Mouse (Mus musculus): ENCODE data around the gene Ttll5.
A peak's percentile ranks its signal among the peaks of the same experiment; 100 is the strongest.

The Ttll5 gene

DNA sequence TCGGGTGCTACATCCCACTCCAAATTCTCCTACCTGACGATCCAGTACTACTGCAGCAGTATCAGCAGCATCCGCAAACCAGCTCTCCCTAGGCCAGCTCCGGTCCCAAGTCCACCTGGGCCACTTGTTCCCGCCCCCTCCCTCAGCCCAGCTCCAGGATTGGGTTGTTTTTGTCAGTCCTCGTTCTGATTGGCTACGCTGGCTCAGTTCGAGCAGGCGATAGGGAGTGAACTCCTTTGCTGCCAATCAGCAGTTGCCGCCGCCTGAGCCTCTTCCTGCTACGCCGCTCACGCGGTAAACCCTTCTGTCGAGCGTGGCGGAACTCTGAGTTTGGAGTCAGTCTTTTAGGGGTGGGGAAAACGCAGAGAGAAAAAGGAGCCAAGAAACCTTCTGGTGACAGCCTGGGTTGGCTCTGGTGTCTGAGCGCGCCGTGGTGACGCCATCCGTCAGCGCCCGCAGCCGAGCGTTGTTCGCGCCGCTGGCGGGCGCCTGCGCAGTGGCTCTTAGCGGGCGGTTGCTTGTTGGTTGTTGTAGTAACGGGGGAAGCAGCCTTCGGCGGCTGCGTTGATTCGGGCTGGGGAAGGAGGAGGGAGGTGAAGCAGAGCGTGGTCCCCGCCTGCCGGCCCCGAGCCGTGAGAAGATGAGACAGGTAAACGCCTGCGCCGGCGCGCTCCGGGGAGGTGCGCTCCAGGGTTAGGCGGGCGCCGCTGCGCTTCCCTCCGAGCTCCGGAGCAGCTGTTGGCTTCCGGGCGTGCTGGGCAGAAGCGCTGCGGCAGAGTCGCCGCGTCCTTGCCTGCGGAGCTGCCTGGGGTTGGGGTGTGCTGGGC lies at the start of gene Ttll5, which contains the start of gene Erg28:
Gene Ttll5, plus strand, starts transcription at position 222 of the 827 bp plus-strand sequence.
Gene Erg28, minus strand, starts transcription at position 113 of the 827 bp plus-strand sequence.
- DNase-seq, result peak; percentile 95

DNA sequence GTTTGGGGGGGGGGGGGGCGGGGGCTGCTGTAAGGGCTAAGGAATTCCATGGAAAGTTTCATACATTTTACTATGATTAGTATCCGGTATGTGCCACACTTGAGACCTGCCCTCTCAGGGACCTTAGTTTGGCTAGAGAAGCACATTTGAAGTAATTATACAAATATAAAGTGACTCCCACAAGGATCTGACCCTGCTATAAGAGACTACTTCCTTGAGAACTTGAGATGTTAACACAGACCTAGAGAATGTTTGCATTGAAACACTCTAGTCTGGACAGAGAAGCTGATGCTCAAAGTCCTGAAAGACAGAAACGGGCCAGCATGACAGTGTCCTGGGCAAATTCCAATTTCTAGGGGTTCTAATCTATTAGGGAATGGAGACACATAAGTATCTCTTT lies 45.5 kb upstream of the Ttll5 start:
- no peak for DNase-seq

DNA sequence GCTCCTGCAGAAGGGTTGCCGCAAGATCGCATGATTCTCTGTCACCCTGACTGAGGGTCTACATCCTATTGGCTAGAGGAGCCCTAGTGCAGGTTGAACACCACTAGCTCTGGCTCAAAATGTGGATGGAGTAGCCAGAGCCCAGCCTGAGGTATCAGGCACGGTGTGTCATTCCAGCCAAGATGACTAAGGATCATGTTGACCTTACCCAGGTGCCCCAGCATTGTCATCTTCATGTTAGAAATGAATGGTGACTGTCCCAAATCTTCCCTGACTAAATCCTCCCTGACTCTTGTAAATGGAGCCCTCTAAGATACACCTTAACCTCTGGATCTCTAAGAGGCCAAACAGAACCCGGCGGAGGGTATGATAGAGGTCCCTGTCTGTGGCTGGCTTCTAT lies 44.8 kb upstream of the Ttll5 start:
- no peak for DNase-seq

DNA sequence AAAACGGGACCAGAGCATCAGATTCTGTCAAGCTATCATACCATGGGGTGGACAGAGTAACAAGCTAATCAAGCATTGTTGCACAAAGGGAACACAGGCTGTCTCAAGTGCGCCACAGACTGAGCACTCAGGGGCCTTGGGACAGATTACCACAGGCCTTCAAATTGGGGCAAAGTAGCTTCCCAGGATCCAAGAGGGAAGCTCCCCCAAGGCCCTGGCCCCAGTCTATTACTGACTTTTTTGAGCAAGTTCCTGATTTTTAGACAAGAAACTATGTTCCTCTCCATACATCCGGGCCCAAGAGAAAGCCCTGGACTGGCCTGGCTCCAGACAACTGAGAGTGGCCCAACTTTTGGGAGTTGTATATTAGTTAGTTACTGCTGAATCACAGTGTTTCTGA lies 42.9 kb upstream of the Ttll5 start:
- no peak for DNase-seq

DNA sequence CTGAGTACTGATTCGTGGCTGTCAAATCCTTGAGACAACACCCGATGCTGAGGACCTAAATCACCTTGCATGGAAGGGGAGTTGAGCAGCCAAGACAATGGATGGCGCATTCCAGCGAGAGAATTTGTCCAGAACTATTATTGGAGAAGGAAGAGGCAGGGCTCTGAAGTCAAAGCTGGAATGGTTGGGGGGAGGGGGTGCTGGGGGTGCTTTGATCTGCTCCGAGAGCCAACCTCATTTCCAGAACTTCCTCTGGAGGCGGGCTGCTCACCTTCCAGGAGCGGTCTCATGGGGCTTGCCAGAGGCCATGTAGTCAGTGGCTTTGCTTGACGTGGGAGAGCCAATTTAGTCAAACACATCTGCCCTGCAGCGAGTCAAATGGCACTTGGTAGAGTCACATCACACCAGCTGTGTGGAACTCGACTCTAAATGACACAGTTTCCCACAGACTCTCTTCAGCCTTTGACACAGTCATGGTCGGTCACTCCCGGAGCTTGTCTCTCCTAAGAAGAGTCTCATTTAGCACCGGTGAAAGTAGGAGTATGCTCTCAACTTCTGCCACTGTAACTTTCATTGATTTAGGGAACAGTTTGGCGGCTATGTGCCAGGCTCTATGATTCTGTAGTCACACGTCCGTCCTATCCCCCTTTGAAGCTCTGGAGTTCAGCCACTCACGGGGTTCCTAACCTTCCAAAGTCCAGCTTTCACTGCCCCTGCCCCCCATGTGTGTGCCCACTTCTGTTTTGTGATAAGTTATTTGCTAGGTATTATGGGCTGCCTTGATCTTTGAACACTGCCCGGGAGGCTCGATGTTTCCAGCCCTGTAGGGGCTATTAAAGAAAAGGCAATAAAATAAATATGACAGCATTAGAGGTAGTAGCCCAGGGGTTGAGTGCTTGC lies 39.3 kb upstream of the Ttll5 start:
- no peak for DNase-seq

DNA sequence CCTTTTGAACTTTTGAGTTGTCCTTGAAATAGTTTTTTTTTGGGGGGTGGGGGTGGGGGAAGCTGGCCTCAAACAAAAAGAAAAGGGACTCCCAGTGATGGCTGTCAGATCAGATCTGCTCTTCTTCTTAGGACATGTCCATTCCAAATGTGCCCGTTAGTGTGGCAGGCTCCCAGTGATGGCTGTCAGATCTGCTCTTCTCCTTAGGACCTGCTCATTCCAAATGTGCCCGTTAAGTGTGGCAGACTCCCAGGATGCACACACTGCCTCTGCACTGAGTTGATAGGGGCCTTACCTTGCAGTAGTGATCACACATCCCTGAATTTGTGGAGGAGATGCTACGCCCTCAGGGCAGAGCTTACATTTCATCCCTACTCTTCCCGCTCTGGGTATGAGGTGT lies 32.3 kb upstream of the Ttll5 start:
- no peak for DNase-seq

DNA sequence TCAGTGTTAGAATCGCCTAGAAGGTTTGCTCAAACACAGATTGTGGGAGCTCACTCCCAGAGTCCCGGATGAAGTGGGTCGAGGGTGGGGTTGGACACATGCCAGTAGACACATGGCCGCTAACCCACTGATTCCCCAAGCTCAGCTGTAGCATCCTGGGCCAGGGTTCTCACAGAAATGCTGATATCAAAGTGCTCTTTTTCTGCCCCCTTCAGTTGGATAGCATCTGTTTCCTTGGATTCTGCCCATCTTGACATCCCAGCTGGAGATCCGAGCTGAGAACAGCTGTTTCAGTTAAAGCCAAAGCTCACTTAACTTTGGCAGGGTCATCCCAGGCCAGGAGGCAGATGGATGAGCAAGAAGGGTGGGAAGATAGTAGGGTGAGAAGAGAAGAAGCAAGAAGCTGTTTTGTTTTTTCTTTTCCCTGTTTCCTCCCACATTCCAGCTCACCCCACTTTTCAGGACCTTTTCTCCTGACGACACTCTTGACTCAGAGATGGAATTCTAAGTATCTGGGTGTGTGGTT lies 31.6 kb upstream of the Ttll5 start:
- DNase-seq, result peak; percentile 43

DNA sequence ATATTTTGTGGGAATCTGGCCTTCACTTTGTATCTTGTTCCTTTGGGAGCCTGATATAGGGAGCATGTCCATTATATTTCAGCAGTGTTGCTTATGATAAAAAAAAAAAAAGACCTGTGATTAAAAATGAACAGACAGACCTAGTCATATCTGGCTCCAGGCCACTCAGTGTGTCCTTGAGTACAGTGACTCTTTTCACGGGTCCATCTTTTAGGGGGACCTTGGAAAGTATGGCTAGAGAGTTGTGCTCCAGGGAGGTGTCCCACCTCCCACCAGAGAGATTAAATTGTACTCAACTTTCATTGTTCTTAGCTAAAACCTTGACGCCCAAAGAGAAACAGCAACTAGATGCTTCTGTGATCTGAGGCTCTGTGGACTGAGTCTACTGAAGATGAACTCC lies 30.4 kb upstream of the Ttll5 start:
- DNase-seq, result no peak

DNA sequence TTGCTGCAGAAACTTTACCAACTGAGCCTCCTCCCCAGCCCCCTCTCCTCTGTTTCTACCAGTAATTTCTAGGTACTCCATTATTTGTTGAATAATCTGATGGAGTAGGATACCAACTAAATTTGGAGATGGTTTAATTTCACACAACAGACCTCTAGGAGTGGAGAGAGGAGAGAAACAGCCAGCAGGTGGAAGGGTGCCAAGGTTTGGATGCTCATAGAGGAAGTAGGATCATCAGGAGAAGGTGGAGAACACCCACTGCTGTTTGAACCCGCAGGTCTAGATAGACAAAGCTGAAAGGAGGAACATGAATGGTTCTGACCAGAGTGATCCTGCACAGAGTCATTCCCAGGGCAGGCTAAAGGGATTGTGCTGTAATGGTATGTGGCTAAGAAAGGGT lies 28.9 kb upstream of the Ttll5 start:
- no peak for DNase-seq

DNA sequence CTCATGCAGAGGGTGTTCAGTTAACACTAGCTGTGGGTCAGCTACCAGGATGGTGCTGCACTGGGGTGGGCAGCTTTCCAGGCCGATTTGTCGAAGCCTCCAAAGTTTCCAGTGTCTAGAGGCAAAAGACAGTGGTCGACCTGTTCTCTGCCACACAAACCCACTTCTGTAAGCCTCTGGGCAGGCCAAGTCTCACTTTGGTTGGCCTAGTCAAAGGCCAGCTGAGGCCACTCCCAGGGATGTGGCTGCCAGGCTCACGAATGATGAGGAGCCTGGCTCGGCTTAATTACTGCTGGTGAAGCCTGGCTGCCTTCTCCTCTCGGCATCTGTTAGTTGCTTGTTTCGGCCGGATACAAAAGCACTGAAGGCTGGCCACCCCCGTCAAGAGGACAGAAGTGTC lies 24.4 kb upstream of the Ttll5 start:
- DNase-seq, result no peak

DNA sequence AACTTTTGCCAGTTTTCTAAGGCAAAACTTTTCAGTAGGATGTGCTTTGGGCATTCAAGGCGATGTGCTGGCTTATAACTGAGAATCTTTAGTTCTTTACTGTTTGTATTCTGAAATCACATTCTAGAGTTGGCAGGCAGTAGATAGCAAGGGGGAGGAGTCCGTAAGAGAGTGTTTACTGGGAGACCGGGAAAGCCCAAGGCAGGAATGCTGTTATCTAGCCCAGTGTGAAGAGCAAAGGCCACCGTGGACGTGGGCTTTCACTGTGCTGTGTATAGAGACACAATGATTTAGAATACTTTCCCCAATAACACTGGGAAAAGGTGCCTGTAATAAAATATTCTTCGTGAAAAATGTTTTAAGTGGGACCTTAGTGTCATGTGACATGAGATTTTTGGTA lies 14.7 kb upstream of the Ttll5 start:
- no peak for DNase-seq

DNA sequence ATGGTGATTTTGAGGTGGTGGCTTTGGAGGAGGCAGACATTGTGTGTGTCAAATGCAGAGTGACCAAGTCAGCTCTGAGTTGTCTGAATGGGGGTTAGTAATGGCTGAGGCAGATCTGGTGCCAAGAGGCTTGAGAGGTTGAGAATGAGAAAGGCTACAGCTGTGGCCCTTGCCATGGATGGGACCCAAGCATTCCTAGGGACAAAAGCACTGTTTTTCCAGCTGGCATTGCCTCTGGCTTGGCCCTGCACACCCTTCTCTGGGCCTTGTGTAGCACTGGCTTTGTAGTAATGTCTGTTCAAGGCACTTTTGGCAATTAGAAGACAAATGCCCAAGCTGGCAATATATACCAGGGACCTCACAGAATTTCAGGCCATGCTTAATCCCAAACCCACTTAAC lies 13.5 kb upstream of the Ttll5 start:
- DNase-seq, result no peak

DNA sequence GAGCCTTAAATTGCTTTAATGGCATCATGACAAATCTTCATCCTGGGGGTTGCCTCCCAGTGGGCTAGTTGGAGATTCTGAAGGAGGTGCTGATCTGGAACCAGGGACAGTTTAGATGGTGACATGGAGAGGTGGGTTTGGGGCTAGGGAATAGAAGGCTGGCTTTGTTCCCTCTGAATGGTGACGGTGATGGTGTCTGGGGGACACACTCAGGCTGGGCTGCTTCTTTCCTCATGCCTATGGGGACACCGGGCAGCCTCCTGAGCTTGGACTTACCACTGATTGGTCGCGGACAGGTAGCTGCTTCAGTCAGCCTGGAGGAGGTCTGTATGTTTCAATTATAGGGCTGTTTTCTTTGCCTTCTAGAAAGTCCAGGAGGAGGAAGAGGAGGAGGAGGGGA lies 12.8 kb upstream of the Ttll5 start:
- no peak for DNase-seq

DNA sequence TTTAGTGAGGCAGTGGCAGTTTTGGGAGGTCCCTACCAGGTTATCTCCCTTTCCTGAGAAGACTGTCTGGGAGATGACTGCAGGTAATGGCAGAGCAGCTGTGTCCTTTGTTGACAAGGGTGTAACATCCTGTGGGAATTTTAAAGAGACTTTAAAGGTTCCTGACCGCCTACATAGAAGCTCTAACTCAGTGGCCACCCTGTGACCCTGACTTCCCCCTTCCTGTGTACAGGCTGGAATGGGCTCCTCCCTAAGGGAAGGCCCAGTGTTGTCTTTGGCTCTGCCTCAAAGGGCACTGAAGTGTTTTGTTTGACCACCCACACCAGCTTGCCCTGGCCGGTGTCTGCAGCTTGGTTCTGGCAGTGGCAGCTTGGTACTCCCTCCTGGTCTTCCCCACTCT lies 10.9 kb upstream of the Ttll5 start:
- no peak for DNase-seq

DNA sequence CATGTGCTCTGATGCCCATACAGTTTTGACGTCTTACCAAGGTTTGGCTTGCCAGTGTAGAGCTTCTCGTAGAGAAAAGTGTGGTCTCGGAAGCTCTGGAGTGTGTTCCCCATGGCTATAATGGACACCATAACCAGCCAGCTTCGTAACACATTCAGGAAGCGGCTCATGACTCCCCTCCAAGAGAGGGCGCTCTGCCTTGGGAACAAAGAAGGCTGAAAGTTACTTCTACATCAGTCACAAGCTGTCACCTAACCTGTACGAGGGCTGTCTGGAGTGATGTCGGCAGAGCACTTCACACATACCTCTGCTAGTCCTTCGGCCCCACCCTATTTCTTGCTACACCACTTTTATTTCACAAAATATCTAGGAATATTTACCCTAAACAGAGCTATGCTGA lies 2.4 kb upstream of the Ttll5 start:
- no peak for DNase-seq

DNA sequence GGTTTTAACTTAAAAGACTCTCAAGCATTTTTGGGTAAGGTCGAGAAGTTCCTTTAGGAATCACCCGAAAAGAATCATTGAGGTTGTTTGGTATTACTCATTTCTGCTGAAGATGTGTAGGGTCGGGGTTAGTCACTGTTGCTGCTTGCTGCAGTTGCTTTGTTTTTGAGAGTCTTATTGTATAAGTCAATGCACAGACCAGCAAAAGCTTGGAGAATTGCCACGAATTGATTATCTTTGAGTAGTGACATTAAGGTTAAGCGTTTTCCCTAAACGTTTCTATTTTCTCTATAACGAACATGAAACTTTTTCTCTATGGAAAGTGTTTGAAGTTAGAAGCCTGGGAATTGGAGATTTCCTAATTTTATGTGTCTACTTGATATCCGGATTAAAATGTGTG lies 902 bp downstream of the Ttll5 start:
- DNase-seq, result no peak

DNA sequence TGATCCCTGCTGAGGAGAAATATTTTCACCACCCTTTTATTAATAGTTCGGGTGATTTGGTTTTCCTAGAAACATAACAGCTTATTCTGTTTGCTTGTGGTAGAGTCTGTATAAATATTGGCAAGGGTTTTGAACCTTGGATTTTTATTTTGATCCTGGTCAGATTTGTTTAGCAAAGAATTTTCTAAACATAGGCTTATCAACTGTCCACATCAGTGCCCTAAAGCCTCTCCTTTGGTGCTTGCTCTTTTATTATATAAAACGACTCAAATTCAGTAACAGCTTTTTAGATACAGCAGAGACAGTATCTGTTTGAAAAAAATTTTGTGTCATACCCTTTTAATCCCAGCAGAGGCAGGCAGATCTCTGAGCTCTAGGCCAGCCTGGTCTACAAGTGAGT lies 1.4 kb downstream of the Ttll5 start:
- DNase-seq, result no peak

DNA sequence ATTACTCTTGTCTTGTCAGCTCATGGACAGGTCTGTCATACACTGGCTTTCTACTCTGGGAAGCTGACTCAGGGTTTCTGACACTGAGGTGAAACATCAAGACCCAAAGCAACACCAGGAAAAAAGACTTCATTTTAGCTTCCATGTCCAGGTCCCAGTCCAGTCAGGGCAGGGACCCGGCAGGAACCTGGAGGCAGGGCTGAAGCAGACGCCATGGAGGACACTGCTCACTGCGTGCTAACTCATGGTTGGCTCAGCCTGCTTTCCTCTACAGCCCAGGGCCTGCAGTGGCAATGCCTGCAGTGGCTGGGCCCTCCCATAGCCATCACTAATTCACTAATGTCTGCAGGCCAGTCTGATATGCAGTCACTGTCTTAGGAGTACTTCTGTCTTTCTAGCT lies 4.4 kb downstream of the Ttll5 start:
- DNase-seq, result no peak

DNA sequence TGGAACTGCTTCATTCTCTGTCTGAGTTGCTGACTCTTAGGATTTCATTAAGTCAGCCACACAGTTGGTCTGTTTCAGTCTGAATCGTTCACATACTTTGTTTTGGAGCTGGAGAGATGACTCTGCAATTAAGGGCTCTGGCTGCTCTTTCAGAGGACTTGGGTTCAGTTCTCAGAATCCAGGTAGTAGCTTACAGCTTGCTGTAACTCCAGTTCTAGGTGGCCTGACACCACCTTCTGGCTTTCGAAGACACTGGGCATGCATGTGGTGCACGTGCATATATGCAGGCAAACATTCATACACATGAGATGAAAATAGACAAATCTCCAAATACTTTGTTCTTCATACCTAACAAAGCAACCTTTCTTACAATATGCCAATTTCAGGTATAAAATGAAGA lies 5.4 kb downstream of the Ttll5 start:
- DNase-seq, result no peak

DNA sequence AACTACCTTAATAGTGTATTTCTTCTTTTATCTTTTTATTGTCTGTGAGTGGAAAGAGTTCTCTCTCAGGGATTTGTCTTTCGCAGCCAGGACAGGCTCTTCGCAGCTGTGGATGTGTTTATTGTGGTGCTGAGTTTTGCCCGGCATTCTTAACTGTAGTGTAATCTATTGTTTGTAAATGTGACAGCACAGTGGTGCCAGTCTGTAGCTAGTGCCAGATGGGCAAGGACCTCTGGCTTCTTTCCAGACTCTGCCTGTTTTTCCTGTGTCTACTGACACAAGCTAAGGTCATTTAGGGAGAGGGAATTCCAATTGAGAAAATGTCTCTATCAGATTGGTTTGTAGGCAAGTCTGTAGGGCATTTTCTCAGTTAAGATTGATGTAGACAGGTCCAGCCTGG lies 6.2 kb downstream of the Ttll5 start:
- DNase-seq, result no peak

DNA sequence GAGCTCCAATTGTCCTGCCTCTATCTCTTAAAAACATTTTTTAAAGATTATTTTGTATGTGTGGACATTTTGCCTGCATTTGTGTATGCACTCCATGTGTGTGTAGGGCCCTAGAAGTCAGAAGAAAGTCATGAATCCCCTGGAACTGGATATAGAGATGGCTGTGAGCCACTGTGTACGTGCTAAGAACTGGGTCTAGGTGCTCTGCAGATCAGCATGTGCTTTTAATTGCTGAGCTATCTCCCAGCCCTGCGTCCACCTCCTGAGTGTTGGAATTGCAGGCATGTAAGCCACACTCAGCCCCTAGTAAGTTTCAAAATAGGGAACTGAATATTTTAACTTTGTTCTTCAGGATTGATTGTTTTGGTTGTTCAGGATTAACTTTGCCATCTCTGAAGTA lies 10.1 kb downstream of the Ttll5 start:
- no peak for DNase-seq

DNA sequence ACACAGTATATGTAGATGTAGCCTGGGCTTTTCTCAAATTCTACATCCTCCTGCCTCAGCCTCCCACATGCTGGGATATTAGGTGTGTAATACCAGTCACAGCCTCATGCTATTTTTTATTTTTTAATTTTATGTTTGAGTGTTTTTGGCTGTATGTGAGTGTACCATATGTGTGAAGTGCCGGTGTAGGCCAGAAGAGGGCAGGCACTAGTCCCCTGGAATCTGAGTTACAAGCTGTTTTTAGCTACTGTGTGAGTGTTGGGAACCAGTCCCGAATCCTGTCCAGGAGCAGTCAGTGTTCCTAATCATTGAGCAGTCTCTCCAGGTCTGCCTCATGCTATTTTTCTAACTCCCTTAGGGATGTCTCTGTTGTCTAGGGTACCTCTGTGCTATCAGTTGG lies 13.3 kb downstream of the Ttll5 start:
- no peak for DNase-seq

DNA sequence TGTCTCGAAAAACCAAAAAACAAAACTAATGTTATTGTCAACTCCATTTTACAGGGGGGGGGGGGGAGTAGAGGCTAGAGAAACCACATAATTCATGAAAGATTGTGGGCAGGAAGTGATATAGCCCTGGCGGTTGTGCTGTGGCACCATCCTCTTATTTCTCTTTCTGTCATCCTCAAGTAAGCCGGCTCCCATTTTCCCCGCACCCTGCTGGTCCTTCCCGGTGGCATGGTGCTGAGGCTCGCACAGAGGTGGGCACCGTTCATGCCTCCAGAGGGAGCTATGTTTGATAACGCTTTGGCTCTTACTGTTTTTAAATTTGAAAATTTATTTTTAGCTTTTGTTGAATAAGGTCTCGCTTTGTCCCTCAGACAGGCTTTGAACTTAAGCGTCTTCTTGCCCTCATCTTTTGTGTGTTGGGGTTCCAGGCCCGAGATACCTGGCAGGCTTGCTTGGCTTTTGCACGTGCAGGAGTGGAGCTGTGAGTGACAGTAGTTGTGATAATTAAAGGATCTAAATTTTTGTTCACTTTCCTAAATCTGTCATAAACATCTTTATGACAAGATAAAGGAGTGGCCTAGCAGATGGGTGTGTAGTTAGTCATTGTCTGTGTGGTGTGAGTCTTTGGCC lies 15.0 kb downstream of the Ttll5 start:
- DNase-seq, result no peak

Data from right cerebral cortex, postnatal 14 days (tissue).